Mouse (Mus musculus): ENCODE measurements at regions not wholly inside any gene's neighbourhood (a gene's known extent, or its start where the extent isn't known, plus 50 kb on each side); places are given as distances from the start of the nearest gene placed in this dataset.

DNA sequence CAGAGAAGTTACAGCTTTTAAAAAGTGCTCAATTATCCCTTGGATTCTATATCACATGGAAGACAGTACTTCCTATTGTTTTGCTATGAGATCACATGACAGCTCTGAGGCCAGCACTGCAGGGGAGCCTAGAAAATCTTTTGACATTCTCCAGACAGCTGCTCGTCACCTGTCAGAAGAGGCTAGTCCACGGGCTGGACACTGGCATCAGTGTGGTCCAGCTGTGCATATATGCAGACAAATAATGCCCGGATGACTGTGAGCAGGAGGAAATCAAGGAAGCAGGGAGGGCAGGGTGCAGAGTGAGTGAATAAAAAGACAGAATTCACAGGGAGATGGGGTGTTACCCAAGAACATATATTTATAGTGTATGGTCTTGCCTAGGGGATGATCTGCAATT is 270.4 kb downstream of the Rnf144a start:
- no peak for DNase-seq (ENCODE audit: low spot score in 2 of 2)

DNA sequence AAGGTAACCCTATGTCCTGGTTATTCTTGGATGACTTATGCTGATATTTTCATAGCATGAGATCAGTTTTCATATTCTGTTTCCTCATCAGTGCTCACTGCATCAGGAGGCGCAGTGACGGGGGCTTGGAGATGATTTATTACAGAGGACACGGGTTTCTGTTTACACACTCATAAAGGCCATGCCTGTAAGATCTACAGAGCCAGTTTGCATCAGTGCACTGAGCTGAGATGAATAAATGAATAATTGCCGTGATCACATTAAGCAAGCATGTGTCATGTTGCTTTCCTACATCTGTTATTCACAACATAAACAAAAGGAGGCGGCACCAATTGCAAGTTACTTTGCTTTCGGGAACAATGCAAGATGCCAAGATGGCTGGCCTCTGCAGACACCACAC is 271.6 kb downstream of the Rnf144a start:
- DNase-seq (ENCODE audit: low spot score in 2 of 2), result no peak

DNA sequence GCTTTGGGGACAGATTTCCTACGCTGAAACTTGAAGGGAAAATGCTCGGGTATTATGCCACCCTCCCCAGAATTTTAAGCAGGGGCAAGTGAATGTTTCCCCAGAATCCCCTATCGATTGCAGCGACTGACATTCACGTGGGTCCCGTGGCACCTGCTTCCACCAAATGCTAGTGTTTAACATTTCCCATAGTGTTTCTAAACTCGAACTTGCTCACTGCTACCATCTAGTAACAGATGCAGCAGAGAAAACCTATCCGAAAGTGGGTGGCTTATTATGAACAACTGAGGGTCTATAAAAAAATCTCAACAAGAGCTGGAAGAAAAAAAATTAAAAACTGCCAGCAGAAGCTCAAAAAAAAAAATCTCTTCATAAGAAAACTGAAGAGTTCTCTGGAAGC is 284.2 kb downstream of the Rnf144a start:
- no peak for DNase-seq (ENCODE audit: low spot score in 2 of 2)

DNA sequence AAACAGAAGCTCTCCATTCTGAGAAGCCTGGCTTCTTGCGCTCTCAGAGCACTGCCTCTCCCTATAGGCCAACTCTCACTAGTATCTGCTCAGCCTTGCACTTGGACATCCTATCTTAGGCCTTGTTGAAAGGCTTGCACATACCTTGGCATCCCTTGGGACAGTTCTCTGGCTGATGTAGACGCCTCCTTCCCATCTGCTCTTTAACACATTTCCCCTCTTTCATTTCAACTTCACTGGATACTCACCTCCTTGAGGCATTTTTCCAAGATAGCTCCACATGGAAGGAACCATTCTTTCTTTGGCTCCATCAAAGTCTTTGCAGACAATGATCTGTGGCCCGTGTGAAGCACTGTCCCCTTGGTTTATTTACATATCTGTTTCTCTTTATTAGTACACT is 285.0 kb downstream of the Rnf144a start:
- DNase-seq (ENCODE audit: low spot score in 2 of 2), result no peak

DNA sequence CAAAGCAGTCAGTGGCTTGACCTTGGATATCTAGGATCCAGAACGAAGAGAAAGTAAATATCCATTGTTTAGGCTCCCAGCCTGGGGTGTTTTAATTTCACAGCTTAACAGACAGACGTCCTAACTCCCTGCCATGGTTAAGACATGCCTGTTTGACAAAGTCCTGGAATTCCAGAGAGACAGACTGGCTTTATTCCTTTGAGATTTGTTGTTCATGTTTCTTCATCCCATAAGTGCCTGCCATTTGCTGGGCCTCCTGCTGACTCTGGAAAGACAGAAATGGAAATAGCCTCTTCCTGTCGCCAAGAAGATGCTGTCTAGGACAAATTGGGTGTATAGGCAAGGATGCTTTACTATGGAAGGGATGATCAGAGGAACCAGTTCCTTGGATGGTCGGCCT is 285.5 kb downstream of the Rnf144a start:
- no peak for DNase-seq (ENCODE audit: low spot score in 2 of 2)

DNA sequence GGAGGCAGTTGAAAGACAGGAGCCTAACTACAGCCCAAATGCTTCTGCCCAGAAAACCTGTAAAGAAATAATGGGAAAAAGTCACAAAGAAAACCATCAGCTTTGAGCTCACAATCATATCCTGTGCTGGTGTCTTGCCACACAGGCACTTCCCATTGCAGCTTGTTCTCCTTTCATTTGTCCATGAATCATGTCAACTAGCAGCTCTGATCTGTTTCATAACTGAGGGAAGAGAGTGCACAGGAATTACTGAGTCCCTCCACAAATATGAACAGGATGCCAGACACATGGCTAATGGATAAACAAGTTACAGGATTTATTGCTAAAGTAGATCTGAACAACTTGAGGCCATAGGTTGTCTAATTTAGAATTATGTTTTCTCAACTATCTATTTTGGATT is 286.2 kb downstream of the Rnf144a start:
- no peak for DNase-seq (ENCODE audit: low spot score in 2 of 2)

DNA sequence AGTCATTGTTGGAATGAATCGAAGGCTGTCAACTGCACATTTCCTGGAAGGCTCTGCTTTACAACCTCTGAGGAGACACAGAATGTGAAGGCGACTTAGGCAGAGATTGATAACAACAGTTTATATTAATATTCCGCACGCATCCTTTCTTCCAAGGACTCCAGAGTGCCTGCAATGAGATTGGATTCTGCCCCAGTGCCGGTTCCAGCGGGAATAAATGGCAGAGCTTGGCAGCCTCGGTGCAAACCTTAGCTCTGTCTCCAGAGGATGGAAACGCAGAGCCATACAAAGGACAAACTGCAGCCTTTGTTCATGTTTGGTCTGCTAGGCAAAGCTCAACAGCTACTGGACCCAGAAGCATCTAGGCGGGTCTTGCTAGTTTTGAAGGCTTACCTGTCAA is 288.8 kb downstream of the Rnf144a start:
- DNase-seq (ENCODE audit: low spot score in 2 of 2), result no peak

DNA sequence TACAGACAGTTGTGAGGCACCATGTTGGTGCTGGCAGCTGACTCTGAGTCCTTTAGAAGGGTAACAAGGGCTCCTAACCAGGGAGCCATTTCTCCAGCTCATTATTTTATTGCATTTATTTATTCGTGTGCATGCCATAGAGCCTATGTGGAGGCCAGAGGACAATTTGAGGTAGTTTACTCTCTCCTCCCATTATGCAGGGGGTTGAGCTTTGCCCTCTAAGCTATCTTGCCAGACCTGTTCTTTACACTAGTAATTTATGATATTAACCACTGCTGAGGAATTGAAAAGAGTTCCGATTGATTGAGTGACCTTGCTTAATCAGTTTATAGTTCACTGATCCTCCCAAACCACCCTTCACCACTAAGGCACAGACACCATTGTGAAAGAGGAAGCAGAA is 290.8 kb downstream of the Rnf144a start:
- no peak for DNase-seq (ENCODE audit: low spot score in 2 of 2)

DNA sequence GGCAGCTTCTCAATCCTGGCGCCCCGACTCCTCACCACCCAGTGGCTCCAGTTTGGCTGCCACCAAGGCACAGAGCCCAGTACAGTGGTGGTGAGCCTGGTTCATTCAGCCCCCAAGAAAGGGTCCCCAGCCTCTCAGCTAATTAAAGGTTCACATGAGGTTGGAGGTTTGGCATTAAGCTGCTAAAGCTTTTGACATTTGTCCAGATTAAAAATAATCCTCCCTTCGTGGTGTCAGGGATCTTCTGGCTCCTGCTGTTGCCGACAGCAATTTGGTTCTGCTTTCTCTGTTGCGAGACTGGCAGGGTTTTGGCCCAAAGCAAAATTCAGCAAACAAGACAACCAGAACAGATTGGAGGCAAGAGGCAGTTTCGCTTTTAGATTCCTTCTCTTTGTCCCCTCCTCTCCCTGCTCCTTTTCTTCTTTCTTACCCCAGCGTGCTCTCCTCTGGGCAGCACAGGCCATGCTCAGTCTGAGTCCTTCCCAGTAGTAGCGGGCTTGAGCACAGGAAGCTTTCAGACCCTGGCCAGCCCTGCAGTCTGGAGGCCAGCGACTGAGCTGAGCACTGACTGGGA is 299.6 kb downstream of the Rnf144a start:
- no peak for DNase-seq (ENCODE audit: low spot score in 2 of 2)

DNA sequence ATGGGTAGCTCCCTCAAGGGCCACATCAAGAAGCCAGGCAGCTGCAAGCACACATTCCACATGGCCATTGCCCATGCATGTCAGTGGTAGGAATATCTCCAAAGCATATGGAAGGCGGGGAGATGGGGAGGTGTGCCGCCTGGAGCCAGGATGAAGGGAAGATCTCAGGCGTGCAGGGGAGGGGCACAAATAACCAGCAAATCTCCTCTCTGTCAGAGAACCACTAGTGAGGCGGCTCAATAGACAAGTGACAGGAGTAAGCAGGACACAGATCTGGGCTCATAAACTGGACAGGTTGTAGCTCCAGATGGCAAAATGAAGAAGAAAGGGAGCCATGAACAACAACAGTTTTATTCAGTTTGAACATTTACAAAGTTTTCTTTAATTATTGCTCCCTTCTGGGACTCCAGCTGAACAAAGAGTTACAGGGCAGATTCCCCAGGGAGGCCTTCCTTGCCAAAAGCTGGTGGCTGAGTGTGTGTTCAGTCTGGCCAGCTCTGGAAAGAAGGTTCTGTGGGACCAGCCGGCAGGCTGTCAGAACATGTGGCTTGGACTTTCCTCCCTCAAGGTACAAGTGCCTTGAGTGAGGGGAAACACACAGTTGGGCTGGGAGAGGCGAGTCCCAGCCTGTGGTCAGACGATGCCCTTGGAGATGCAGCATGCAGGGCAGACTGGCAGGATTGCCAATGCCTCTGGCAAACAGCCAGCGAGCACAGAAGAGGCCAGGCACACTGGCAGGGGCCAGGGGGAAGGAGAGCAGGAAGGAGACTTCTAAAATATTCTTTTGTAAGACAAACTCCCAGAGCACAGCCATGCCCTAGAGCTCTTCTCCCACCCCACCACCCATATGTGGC is 302.7 kb downstream of the Rnf144a start:
- no peak for DNase-seq (ENCODE audit: low spot score in 2 of 2)

DNA sequence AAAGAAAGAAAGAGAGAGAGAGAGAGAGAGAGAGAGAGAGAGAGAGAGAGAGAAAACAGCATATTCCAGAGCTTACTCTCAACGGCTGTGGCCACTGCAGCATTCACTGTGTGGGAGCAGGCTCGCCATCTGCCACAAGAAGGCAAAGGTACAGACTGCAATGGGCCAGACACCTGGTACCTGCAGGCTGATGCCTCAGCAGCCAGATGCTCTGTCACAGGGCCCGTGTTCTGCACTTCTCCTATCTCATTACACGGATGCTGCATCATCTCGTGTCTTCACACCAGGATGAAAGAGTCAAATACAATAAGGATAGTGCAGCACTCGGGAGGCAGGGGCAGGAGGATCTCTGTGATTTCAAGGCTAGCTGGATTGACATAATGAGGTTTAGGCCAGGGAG is 305.2 kb downstream of the Rnf144a start:
- no peak for DNase-seq (ENCODE audit: low spot score in 2 of 2)

DNA sequence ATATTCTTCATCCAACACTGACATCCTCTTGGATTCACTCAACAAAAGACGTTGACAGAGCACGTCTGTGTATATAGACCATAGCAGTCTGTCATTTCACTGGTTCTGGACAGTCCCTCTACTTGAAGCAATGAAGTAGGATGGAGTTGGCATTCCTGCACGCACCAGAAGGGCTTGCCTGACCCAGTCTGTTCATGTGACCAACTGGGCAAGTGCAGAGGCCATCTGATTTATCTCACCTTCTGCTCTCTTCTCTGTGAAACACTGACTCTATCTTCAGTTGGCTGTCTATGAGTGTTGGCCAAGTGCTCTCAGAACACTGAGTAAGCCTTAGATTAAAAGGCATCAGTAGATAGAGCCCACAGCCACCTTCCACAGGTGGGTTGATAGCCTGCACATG is 310.7 kb downstream of the Rnf144a start:
- no peak for DNase-seq (ENCODE audit: low spot score in 2 of 2)

DNA sequence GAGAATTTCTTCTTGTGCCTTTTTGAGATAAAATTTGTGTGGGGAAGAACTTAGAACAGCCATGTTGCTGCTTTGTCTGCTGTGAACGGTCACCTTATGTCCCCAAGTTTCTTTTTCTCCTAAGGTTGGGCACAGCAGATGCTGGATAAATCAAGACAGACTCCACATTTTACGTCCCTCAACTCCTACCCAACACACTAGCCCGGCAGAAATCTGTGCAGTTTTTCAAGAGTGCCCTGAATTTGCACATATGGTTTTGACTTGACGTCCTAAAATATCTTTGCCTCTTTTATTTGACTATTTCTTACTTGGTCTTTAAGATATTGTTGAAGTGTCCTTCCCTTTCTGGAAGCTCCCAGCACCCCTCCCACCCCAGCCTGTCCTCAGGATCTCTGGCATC is 312.7 kb downstream of the Rnf144a start:
- DNase-seq (ENCODE audit: low spot score in 2 of 2), result no peak

DNA sequence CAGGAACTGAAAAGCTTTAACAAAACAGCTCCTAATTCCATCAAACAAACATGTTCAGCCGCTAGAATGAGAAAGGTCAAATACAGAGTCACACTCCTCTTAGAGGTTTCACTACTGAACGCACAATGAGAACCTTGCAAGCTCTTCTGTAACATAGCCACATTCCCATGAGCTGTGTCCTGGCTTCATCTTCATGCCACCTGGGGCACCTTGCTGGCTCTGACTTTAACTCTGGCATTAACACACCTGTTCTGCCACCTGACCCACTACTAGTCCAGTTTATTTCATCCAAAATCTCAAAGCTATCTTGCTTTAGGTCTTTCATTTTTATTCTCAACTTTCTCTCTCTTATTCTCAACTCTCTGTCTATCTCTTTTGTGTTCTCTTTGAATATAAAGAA is 314.9 kb downstream of the Rnf144a start:
- no peak for DNase-seq (ENCODE audit: low spot score in 2 of 2)

DNA sequence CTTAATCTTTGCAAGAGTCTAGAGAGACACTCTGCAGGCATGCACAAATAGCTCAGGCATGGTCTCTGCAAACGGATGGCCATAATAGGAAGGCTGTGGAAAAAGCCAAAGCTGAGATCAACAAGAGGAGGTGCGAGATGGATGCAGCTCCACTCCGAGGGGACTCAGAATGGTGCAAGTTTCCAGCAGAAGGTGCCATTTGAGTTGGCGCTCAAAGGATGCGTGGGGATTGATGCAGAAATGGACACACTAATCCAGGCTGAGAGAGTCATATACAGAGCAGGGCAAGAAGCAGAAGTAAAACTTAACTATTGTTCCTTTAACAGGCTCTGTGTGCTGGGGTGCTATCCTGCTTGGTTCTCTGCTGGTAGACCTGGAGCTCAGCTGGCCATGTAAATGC is 315.9 kb downstream of the Rnf144a start:
- no peak for DNase-seq (ENCODE audit: low spot score in 2 of 2)

DNA sequence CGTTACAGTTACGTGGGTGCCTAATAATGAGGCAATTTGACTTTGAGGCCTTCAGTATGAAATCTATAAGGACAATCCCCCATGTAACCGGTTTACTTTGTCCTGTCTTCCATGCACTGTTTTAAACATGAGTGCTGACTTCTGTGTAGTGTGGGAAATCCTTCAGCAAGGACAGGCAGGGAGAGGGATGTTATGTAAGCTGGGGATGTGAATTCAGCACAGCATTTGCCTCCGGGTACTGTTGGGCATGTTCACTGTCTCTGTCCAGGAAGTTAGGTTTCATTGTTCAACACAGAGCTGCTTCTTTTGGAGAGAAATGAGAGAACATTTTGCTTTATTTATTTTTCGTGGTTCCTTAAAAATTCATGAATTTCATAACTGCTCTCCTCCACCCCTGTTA is 322.7 kb downstream of the Rnf144a start:
- DNase-seq (ENCODE audit: low spot score in 2 of 2), result no peak

DNA sequence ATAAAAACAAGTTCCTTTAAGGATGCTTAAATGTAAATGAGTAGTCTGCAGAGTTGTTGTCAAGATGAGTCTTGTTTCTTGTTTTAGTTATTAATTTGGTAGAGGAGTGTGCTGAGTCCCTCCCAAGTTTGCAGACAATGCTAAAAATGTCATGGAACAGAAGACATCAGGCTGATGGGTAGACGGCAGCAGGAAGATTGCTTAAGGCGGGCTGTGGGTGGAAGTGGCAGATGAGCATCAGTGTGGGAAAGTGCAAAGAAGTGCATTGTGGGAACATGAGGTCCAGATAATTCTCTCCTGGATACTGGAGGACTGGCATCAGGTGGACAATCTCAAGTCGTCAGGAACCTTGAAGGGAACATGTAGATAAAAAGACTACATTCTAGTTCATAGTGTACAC is 323.2 kb downstream of the Rnf144a start:
- no peak for DNase-seq (ENCODE audit: low spot score in 2 of 2)

DNA sequence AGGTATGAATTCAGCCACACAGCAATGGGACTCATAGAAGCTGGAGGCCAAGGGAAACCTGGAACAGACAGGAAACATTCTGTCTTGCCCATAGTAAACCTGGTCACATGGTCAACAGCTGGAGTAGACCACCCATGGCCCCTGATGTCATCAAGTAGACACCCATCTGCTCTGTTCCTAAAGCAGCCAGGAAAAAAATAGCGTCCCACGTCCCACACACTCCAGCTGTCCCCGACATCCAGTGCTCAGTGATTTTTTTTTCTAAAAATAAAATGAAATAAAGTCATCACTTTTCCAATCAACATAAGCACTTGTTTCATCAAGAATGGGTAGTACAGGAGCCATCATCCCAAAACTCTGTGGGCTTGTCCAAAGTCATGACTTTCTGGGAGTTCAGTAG is 326.7 kb downstream of the Rnf144a start:
- no peak for DNase-seq (ENCODE audit: low spot score in 2 of 2)

DNA sequence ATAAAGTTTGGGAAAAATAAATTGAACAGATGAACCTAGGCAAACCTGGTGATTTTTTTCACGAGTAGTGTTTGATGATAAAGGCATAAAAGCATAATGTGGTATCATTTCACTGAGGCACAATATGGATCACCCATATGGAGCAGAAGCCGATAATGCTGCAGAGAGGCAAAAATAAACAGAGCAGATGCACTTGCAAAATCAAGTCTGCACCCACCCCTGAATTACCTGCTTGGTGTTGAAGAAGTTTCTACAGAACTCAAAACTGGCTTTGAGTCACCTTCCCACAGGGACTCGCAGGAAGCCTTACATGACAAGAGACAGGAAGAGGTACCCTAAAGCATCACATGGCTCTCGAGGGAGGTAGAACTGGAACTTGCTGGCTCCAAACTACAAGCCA is 328.1 kb downstream of the Rnf144a start:
- no peak for DNase-seq (ENCODE audit: low spot score in 2 of 2)

DNA sequence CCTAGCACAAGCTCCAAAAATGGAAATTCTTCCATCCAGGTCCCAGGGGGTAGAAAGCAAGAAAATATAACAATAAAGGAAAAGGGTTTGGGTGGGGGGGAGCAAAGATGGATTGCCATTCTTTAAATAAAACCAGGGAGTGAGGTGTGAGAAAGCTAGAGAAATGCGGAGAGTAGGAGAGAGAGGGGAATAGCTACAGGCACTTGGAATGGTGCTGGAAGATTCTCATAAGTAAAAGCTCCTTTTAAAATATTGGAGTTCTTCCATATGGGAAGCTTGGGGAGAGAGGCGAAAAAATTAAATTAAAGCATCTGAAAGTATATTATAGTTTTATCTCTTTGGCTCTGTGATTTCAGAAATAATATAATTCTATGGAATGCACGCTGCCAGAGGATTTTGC is 328.6 kb downstream of the Rnf144a start:
- no peak for DNase-seq (ENCODE audit: low spot score in 2 of 2)

DNA sequence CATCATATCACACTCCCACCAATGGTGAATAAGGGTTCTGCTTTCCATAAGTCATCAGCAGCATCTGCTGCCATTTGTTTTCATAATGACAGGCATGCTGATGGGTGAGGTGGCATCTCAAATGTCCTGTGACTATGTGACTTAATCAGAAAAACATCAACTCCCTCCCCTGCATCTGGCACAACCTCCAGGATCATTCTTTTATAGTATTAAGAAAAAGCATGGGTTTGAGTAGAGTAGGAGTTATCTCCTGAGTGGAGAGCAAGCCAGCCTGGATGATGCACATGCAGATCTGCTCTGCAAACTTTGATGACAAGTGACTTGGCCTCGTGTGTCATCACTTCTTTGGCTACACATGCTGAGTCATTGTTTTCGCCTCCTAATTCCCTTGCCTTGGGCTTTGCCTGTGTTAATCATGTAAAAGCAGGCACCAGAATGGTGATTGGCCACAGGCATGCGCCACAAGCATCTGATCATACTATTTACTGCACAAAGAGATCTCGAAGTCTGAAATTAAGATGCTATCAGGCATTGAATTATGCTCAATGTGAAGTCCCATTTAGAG is 335.9 kb downstream of the Rnf144a start:
- no peak for DNase-seq (ENCODE audit: low spot score in 2 of 2)

DNA sequence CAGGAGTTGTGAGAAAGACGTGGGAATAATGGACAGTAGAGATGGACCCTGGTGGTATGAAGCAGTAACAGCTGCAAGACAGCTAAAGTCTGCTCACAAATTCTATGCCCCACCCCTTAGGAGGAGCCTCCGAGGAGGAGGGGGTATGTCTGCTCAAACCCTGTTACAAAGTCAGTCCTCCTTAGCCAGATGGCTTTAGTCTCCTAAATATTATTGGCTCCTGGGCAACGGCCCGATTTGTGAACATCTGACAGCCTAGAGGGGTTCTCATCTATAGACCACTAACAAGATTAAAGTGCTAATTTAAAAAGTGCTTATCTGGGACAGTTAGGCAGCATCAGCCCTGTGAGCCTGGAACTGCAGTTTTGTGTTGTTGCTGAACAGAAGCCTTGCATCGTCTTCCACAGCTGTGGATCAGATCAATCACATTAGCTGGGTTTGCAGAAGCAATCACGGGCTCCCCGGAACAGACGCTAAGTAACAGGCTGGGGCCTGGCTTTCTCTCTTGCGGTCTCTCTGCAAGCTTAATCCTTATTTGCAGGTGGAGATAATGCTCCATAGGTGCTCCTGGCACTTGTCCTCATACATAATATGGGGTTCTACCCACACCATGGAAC is 339.3 kb downstream of the Rnf144a start:
- DNase-seq (ENCODE audit: low spot score in 2 of 2), result no peak

DNA sequence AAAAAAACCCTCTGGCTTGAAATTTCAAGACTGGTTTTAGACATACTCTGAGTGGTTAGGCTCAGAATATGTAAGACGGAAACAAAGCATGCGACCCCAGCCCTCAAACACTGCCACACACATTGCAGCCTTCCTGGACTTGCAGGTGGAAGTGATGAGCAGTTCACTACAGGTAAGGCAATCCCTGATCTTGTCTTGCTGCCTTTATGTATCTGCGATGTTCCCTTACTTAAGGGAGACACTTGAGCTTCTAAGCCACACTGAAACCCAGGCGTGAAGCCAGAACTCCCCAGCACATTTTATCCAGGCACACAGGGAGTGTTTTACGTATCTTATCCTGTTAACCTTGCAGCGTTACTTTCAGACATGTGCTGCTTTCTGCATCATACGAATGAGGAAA is 342.9 kb downstream of the Rnf144a start:
- DNase-seq (ENCODE audit: low spot score in 2 of 2), result no peak
